Mouse (Mus musculus) thymus, postnatal 0 days (tissue): ENCODE results near the gene Pqlc3. TPM values are rescaled to one million over a fixed set of nuclear protein-coding genes. Genes with fewer than 3 reads are reported as not detected.
"Not testable (repeated sequence)": the region's sequence is repeated elsewhere in the genome, so short reads cannot be mapped to it uniquely, and the experiment has no call there.

Source experiments
- DNase-seq: peaks from one replicate; pipeline ENCODE4 v3.0.0-alpha.2; 2015; ENCODE audit warnings: low spot score
- polyA plus RNA-seq: library from polyadenylated mRNA; unstranded; fragments of >200 nt; fragmentation: Nextera tagmentation; extraction: Ambion mirVana; gene quantifications from 2 replicates; pipeline ENCODE4 v1.2.1, GENCODE M21; 2015

Pqlc3 gene
- polyA plus RNA-seq = 23.8 and 28.4 TPM in 2 replicates

GRCm38 (mm10) chr12:16999739-17000497 is at the start of gene Pqlc3:
TSS of gene Pqlc3 (minus strand) at chr12:17000408.
- peak; percentile 86 for DNase-seq

DNA sequence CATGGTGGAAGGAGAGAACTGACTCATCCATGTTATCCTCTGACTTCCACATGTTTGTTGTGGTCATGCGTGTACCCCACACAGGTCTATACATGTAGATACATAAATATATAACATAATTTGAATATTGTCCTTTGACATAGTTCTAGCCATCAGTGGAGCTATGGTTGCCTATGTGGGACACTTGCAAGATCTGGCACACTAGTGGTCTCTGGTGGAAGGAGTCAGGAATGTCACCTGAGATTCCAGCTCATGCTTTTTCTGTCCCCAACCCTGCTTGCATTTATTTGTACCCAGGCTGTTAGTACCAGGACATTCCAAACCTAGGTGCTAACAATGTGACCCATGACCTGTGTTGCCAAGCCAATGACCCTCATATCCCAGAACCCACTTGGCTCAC is 49.6 kb upstream of the Pqlc3 start:
- DNase-seq = no peak

DNA sequence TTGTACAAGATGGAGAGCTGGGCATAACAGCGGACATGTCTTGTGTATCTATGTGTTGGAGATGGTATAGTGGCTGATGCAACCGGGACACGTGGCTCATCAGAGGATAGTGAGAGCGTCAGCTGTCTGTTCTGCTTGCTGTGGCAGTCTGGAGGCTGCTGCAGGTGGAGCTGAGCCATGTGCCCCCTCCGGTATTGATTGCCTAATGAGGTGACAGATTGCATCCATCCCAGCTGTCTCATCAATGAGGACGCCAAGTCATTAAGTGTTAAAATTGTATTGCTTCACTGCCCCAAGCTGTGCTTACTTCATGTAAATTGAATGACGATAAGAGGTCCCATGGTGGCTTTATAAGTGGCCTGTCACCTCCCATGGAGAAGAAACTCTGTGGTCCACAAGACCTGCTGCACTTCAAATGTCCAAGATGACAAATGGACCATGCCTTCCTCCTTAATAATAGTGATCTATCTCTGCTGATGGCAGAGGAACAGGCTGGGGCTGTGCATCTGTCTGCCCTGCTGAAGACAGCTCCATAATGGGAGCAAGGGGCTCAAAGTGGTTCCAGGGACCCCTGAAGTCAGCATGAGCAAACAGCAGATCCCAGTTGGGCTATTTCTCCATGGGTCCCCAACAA is 48.9 kb upstream of the Pqlc3 start:
- no peak for DNase-seq

DNA sequence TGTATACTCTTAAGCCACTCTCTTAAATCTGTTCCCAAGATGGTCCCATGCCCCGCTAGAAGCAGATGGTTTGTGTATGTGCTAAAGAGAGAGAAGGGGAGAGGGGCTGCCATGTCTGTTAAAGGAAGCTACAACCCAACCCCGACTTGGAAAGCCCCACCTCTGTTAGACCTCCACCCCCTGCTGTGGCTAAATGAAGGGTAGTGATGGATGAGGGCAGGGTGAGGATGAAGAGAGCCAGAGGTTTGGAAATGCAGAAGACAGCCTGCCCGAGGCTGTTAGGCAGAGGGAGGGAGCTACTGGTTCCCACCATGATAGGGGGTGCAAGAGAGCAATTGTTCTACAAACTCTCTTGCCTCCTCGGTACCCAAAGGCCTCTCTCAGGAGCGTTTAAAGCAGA is 43.1 kb upstream of the Pqlc3 start:
- DNase-seq = no peak

- no peak for DNase-seq
These were observed 40.4 kb upstream of the Pqlc3 start for GRCm38 (mm10) chr12:17040567-17040966.

- no peak for DNase-seq
These were observed 39.2 kb upstream of the Pqlc3 start for GRCm38 (mm10) chr12:17039415-17039814.

GRCm38 (mm10) chr12:17038246-17038645 is 38.0 kb upstream of the Pqlc3 start:
- DNase-seq = no peak

DNA sequence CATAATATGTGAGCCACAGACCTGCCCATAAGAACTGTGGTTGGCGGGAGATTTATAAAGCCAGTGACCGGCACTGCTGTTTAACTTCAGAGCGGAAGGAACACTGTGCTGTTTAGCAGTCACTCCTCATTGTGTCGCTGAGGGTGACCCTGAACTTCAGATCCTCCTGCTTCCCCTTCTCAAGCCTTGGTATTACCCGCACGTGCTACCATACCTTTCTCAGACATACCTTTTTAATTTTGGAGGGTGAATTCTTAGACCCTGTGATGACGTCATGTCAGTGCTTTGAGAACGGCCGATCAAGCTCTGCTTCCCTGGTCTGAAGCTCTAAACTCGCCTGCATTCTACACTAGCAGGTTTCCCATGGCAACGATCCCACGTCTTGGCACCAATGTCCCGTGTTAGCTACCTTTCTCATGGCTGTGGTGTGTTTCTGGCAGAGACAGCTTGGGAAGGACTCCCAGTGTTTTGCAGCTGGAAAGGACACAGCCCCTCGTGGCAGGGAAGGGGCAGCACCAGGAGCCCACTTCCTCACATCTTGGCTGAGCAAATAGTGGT is 36.9 kb upstream of the Pqlc3 start:
- no peak for DNase-seq

DNA sequence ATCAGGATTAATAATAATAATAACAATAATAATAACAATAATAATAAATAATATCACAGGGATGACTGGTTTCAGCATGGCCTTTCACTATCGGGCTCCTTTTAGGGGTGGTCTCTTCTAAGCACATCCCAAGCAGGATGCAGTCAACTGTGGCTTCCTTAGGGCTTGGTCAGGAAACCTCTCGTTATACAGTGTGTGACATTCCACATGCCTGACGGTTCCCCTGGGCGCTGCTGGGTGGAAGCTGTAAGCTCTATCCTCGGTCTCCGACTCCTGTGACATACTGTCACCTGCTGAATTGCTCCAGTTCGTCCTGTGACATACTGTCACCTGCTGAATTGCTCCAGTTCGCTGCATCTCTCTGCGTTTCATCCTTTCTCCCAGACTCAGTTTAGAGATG is 36.3 kb upstream of the Pqlc3 start:
- DNase-seq = no peak

GRCm38 (mm10) chr12:17035128-17035527 is 34.9 kb upstream of the Pqlc3 start:
- peak; percentile 39 for DNase-seq

GRCm38 (mm10) chr12:17034671-17035070 is 34.5 kb upstream of the Pqlc3 start:
- no peak for DNase-seq

GRCm38 (mm10) chr12:17033464-17033841 is 33.2 kb upstream of the Pqlc3 start:
- peak; percentile 33 for DNase-seq

GRCm38 (mm10) chr12:17032694-17033463 is 32.7 kb upstream of the Pqlc3 start:
- DNase-seq = peak; percentile 75

- no peak for DNase-seq
These were observed 24.4 kb upstream of the Pqlc3 start for GRCm38 (mm10) chr12:17024554-17025110.

GRCm38 (mm10) chr12:17022145-17022544 is 21.9 kb upstream of the Pqlc3 start:
- no peak for DNase-seq

DNA sequence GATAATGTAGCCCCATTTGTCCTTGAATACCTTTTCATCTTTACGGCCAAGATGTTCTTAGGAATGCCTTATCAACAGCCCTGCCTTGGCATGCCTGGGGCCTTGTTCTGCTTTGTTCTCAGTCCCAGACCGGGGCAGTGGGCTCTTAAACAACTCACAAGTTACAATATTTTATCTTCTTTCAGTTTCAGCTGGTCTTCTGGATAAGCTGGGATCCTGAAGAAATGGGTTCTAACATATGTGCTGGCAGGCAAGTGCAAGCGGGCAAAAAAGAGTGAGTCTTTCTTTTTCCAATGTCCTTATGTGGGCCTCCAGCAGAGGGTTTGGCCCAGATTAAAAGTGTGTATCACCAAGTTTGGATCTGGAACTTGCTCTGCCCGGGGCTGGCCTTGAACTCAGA is 20.9 kb upstream of the Pqlc3 start:
- DNase-seq = not testable (repeated sequence)

GRCm38 (mm10) chr12:17018468-17018867 is 18.3 kb upstream of the Pqlc3 start:
- peak; percentile 52 for DNase-seq

DNA sequence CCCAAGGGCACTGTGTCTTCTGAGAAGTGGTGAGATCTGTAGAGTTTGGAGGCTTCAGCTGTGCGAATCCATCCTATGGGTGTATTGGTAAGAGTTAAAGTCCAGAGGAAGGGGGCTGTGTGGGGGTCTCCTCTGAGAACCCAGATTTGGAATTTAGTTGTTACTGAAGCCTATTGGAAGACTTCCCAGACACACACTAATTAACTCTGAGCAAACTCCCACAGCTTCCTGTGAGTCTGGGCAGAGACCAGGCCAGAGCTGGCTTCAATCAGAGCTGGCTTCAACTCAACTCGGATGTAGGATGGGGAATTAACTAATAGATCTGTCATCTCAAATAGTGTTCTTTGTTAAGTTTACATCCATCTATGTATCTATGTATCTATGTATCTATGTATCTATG is 15.5 kb upstream of the Pqlc3 start:
- no peak for DNase-seq

DNA sequence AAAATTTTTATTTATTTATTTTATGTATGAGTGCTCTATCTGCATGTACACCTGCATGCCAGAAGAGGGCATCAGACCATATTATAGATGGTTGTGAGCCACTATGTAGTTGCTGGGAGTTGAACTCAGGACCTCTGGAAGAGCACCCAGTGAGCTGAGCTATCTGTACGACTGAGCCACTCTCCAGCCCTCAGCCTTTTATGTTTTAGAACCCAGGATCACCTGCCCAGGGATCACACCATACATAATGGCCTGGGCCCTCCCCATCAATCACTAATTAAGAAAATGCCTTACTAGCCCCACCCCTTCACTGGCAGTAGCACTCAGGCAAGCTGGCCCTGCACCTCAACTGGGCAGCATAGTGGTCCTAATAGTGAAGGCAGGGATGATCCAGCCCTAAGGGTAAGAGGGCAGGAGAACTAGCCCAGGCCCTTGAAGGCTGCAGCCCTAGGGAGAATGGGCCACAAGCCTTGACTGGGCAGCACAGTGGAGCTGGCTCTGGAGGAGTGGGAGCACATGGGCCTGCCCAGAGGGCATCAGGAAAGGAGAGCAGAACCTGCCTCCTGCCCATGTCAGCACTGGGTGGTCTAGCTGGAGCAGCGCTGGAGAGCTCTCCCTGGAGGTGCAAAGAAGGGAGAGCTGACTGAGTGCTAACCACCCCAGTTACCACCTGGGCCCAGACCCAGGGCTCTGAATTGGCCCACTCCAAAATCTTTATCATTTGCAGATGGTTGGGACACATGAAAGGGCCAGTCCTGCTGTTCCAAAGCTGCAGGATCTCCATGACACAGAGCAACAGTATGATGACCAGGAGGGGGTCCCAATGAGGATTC is 12.1 kb upstream of the Pqlc3 start:
- no peak for DNase-seq

GRCm38 (mm10) chr12:17011100-17011870 is 11.1 kb upstream of the Pqlc3 start, which contains the start of gene 2410004P03Rik:
TSS of gene 2410004P03Rik (minus strand) at chr12:17011727.
- peak; percentile 85 for DNase-seq
